Mouse (Mus musculus): ENCODE results near the gene Gpr21.
A peak's percentile ranks its signal among the peaks of the same experiment; 100 is the strongest.
"Not testable (repeated sequence)": the region's sequence is repeated elsewhere in the genome, so short reads cannot be mapped to it uniquely, and the experiment has no call there.

The Gpr21 gene

GRCm38 (mm10) chr2:37516030-37516710 lies at the start of gene Gpr21:
Gene Gpr21 (plus strand): TSS chr2:37516332.
- DNase-seq (ENCODE audit: low spot score), result no peak

GRCm38 (mm10) chr2:37479559-37479958 lies 36.6 kb upstream of the Gpr21 start:
- no peak for DNase-seq (ENCODE audit: low spot score)

GRCm38 (mm10) chr2:37480039-37480438 lies 36.1 kb upstream of the Gpr21 start:
- DNase-seq (ENCODE audit: low spot score), result no peak

GRCm38 (mm10) chr2:37484165-37484564 lies 32.0 kb upstream of the Gpr21 start:
- DNase-seq (ENCODE audit: low spot score), result no peak

- peak; percentile 13 for DNase-seq (ENCODE audit: low spot score)
Measured at GRCm38 (mm10) chr2:37485370-37485769, 30.8 kb upstream of the Gpr21 start.

- no peak for DNase-seq (ENCODE audit: low spot score)
Measured at GRCm38 (mm10) chr2:37486408-37486807, 29.7 kb upstream of the Gpr21 start.

- no peak for DNase-seq (ENCODE audit: low spot score)
Measured at GRCm38 (mm10) chr2:37488956-37489355, 27.2 kb upstream of the Gpr21 start.

GRCm38 (mm10) chr2:37497321-37497720 lies 18.8 kb upstream of the Gpr21 start:
- no peak for DNase-seq (ENCODE audit: low spot score)

GRCm38 (mm10) chr2:37505856-37506255 lies 10.3 kb upstream of the Gpr21 start:
- not testable (repeated sequence) for DNase-seq (ENCODE audit: low spot score)

- DNase-seq (ENCODE audit: low spot score), result no peak
Measured at GRCm38 (mm10) chr2:37511134-37511901, 4.8 kb upstream of the Gpr21 start.

- no peak for DNase-seq (ENCODE audit: low spot score)
Measured at GRCm38 (mm10) chr2:37516922-37517462, 860 bp downstream of the Gpr21 start.

GRCm38 (mm10) chr2:37518561-37519285 lies 2.6 kb downstream of the Gpr21 start:
- no peak for DNase-seq (ENCODE audit: low spot score)

GRCm38 (mm10) chr2:37519286-37519640 lies 3.1 kb downstream of the Gpr21 start:
- DNase-seq (ENCODE audit: low spot score), result no peak

- no peak for DNase-seq (ENCODE audit: low spot score)
Measured at GRCm38 (mm10) chr2:37527587-37527986, 11.5 kb downstream of the Gpr21 start.

- no peak for DNase-seq (ENCODE audit: low spot score)
Measured at GRCm38 (mm10) chr2:37529397-37529796, 13.3 kb downstream of the Gpr21 start.

GRCm38 (mm10) chr2:37530766-37531165 lies 14.6 kb downstream of the Gpr21 start:
- DNase-seq (ENCODE audit: low spot score), result no peak

- no peak for DNase-seq (ENCODE audit: low spot score)
Measured at GRCm38 (mm10) chr2:37531639-37532038, 15.5 kb downstream of the Gpr21 start.

- DNase-seq (ENCODE audit: low spot score), result no peak
Measured at GRCm38 (mm10) chr2:37549346-37550012, 33.3 kb downstream of the Gpr21 start.

- DNase-seq (ENCODE audit: low spot score), result no peak
Measured at GRCm38 (mm10) chr2:37556366-37556765, 40.2 kb downstream of the Gpr21 start.

- DNase-seq (ENCODE audit: low spot score), result no peak
Measured at GRCm38 (mm10) chr2:37565579-37565978, 49.4 kb downstream of the Gpr21 start.

- DNase-seq (ENCODE audit: low spot score), result no peak
Measured at GRCm38 (mm10) chr2:37566035-37566434, 49.9 kb downstream of the Gpr21 start.

- DNase-seq (ENCODE audit: low spot score), result peak; percentile 56
Measured at GRCm38 (mm10) chr2:37569888-37570287, 53.8 kb downstream of the Gpr21 start.
